Mouse (Mus musculus): ENCODE data around the gene Ttc28. TPM values are rescaled to one million over a fixed set of nuclear protein-coding genes. Genes with fewer than 3 reads are reported as not detected.

Ttc28 gene
- polyA plus RNA-seq, 1 experiment from 2014 or later = 3.5 TPM

DNA sequence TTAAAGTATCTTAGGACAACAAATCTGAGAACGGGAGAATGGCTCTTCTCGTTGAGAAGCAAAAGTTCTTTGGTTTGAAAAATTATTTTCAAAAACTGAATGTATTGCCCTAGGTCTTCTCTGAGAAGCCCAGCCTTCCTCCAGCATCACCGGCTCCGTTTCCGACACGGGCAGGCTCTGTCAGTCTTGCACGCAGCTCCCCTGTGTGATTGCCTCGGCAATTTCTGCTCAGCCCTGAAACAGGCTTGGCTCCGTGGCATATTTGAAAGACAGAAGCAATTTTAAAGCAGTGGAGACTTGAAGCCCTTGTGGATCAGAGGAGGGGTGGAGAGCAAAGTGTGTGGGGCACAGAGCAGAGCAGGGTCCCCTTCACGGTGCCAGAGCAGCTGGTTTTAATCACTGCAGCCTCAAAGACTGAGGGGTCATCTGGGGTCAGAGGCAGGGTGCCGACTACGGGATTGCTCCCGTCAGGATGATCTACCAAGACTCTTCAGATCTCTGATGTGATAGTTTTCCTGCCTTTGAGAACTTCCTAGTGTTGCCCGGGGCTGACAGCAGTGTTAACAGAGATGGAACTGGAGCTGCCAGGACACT, 363.9 kb downstream of the Ttc28 start:
- ATAC-seq (ENCODE audit: low FRiP score, low TSS enrichment) (no peak), DNase-seq (ENCODE audit: low spot score) (no peak)
- no peak for TF ChIP-seq CTCF (IDR thresholded peaks at IDR 0.05; ENCODE audit: low read depth)
- no peak for TF ChIP-seq EP300 (optimal IDR thresholded peaks at IDR 0.05)

DNA sequence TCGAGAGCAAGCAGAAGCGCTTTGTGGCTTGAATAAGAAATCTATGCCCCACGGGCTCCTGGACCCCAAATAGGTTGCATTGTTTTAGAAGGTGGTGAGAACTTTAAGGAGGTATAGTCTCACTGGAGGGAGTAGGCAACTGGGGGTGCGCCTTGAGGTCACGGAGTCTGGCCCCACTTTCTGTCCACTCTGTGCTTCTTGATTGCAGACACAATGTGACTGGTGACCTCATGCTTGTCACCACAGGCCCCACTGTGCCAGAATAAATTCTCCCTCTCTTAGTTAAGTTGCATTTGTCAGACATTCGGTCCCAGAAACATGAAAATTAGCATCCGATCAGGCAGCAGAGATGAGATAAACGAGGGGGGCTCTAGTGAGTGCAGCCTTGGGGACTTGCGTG, 364.5 kb downstream of the Ttc28 start:
- Histone ChIP-seq H3K4me1 (replicated peaks; ENCODE audit: control insufficient read depth, insufficient read depth) (no peaks in the 10 kb centered on the region), H3K27me3 (ENCODE audit: control insufficient read depth, insufficient read depth, low read length) (no peaks in the 10 kb centered on the region), H3K27ac (replicated peaks) (no peak overlapping the region), H3K9ac (ENCODE audit: low read length) (no peak overlapping the region), H3K4me3 (ENCODE audit: low read depth, low read length) (no peak overlapping the region), H3K9me3 (ENCODE audit: control insufficient read depth, low read length) (no peaks in the 10 kb centered on the region), H3K36me3 (ENCODE audit: control insufficient read depth, insufficient read depth, low read length) (no peaks in the 10 kb centered on the region), H3K4me2 (replicated peaks; ENCODE audit: low read depth) (no peak overlapping the region)
- DNase-seq (ENCODE audit: low spot score) (no peak), ATAC-seq (ENCODE audit: low FRiP score, low TSS enrichment) (no peak)
- TF ChIP-seq EP300 (optimal IDR thresholded peaks at IDR 0.05) (no peak), CTCF (IDR thresholded peaks at IDR 0.05; ENCODE audit: low read depth) (no peak)
- WGBS = 76% methylated on average over 9 of the region's 9 CpGs

More for the DNA sequence above, 363.9 kb downstream of the Ttc28 start:
- Histone ChIP-seq H3K27me3 (ENCODE audit: control insufficient read depth, insufficient read depth, low read length) (no peaks in the 10 kb centered on the region), H3K27ac (replicated peaks) (no peak overlapping the region), H3K4me3 (ENCODE audit: low read depth, low read length) (no peak overlapping the region), H3K4me2 (replicated peaks; ENCODE audit: low read depth) (no peak overlapping the region), H3K9ac (ENCODE audit: low read length) (no peak overlapping the region), H3K4me1 (replicated peaks; ENCODE audit: control insufficient read depth, insufficient read depth) (no peaks in the 10 kb centered on the region), H3K36me3 (ENCODE audit: control insufficient read depth, insufficient read depth, low read length) (no peaks in the 10 kb centered on the region), H3K9me3 (ENCODE audit: control insufficient read depth, low read length) (no peaks in the 10 kb centered on the region)
- WGBS = 41% methylated on average over 14 of the region's 14 CpGs

DNA sequence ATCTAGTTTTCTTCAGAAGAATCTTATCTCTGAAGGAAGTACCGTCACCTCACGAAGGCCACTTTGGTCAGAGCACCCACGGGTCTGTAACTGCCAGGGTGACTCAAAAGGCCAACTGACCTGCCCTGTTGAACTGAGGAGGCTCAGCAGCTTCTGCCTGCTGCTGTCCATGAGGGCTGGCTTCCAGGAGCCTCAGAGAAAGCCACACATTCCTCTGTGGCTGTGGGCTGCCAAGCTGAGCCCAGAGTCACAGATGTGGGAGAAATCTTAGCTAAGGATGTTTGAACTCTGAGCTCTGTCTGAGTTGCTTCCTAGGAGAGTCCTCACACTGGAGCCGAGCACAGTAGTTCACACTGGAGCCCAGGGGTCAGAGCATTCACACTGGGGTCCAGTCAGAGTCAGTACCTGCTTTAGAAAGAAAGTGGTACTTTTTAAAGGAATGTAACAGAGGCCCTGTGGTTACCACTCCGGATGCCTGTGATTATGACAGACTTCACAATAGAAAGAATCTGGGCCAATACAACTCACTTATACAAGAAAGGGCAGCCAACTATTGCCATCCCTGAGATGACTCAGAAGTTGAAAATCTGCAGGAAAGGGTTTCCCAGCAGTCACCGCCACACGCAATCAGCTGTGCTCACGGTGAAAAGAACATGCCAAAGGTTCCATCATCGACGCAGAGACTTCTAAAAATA, 368.1 kb downstream of the Ttc28 start:
- no peak overlapping the region for H3K27ac ChIP-seq (replicated peaks)
- DNase-seq (ENCODE audit: low spot score) = no peak
- no peak overlapping the region for H3K9ac ChIP-seq (ENCODE audit: low read length)
- no peaks in the 10 kb centered on the region for H3K36me3 ChIP-seq (ENCODE audit: control insufficient read depth, insufficient read depth, low read length)
- WGBS = 68% methylated on average over 10 of the region's 10 CpGs
- TF ChIP-seq EP300 (optimal IDR thresholded peaks at IDR 0.05) = no peak
- no peak for TF ChIP-seq CTCF (IDR thresholded peaks at IDR 0.05; ENCODE audit: low read depth)
- ATAC-seq (ENCODE audit: low FRiP score, low TSS enrichment) = no peak
- H3K27me3 ChIP-seq (ENCODE audit: control insufficient read depth, insufficient read depth, low read length) = no peaks in the 10 kb centered on the region
- H3K4me2 ChIP-seq (replicated peaks; ENCODE audit: low read depth) = no peak overlapping the region
- H3K9me3 ChIP-seq (ENCODE audit: control insufficient read depth, low read length) = no peaks in the 10 kb centered on the region
- no peaks in the 10 kb centered on the region for H3K4me1 ChIP-seq (replicated peaks; ENCODE audit: control insufficient read depth, insufficient read depth)
- no peak overlapping the region for H3K4me3 ChIP-seq (ENCODE audit: low read depth, low read length)

DNA sequence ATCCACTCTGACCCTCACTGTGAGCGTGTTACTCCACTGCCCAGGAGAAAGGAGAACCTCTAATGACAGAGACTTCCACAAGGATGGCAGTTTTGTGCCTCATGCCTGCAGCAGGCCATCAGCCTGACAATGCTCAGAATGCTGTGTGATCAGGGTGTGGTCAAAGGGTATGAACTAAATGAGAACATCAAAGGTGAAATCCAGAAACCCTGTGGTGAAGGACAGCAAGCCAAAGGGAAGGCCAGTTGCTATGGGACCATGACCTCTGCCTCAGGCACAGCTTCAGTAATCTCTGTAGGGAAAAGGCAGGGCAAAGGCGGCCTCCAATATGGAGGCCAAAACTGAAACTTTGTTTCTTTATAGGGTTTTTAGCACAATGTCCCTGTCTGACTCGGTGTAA, 372.5 kb downstream of the Ttc28 start:
- TF ChIP-seq CTCF (IDR thresholded peaks at IDR 0.05; ENCODE audit: low read depth) = no peak
- TF ChIP-seq EP300 (optimal IDR thresholded peaks at IDR 0.05) = no peak
- Histone ChIP-seq H3K4me3 (ENCODE audit: low read depth, low read length) (no peak overlapping the region), H3K9me3 (ENCODE audit: control insufficient read depth, low read length) (no peaks in the 10 kb centered on the region), H3K36me3 (ENCODE audit: control insufficient read depth, insufficient read depth, low read length) (no peaks in the 10 kb centered on the region), H3K4me1 (replicated peaks; ENCODE audit: control insufficient read depth, insufficient read depth) (no peaks in the 10 kb centered on the region), H3K27ac (replicated peaks) (no peak overlapping the region), H3K4me2 (replicated peaks; ENCODE audit: low read depth) (no peak overlapping the region), H3K9ac (ENCODE audit: low read length) (no peak overlapping the region), H3K27me3 (ENCODE audit: control insufficient read depth, insufficient read depth, low read length) (no peaks in the 10 kb centered on the region)
- 92% methylated on average over 3 of the region's 3 CpGs for WGBS
- ATAC-seq (ENCODE audit: low FRiP score, low TSS enrichment) (no peak), DNase-seq (ENCODE audit: low spot score) (no peak)

DNA sequence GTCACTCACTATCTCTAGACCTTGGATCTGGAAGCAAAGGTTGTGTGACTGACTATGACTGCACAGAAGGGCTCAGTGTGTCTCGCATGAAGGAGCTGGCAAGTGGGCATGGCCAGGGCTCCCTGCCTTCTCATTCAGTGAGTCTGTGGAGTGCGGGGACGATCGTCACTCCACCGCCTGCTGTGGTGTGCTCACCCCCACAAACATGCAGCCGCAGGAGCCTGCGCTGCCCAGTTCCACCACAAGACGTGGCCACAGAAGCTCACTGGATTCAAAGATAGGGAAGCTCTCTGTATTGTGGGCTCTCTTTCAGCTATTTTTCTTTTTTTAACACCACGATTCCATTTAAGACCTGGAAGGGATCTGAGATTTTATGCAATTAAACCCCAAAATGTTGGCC, 374.8 kb downstream of the Ttc28 start:
- 78% methylated on average over 9 of the region's 9 CpGs for WGBS
- no peak for TF ChIP-seq CTCF (IDR thresholded peaks at IDR 0.05; ENCODE audit: low read depth)
- no peak for TF ChIP-seq EP300 (optimal IDR thresholded peaks at IDR 0.05)
- H3K4me3 ChIP-seq (ENCODE audit: low read depth, low read length) = no peak overlapping the region
- no peak overlapping the region for H3K9ac ChIP-seq (ENCODE audit: low read length)
- no peak for ATAC-seq (ENCODE audit: low FRiP score, low TSS enrichment)
- no peaks in the 10 kb centered on the region for H3K9me3 ChIP-seq (ENCODE audit: control insufficient read depth, low read length)
- H3K27me3 ChIP-seq (ENCODE audit: control insufficient read depth, insufficient read depth, low read length) = no peaks in the 10 kb centered on the region
- H3K36me3 ChIP-seq (ENCODE audit: control insufficient read depth, insufficient read depth, low read length) = no peaks in the 10 kb centered on the region
- H3K4me2 ChIP-seq (replicated peaks; ENCODE audit: low read depth) = no peak overlapping the region
- H3K27ac ChIP-seq (replicated peaks) = no peak overlapping the region
- H3K4me1 ChIP-seq (replicated peaks; ENCODE audit: control insufficient read depth, insufficient read depth) = no peaks in the 10 kb centered on the region
- DNase-seq (ENCODE audit: low spot score) = no peak

GRCm38 (mm10) chr5:111254781-111255180, 375.2 kb downstream of the Ttc28 start:
- TF ChIP-seq EP300 (optimal IDR thresholded peaks at IDR 0.05) (no peak), CTCF (IDR thresholded peaks at IDR 0.05; ENCODE audit: low read depth) (no peak)
- H3K27me3 ChIP-seq (ENCODE audit: control insufficient read depth, insufficient read depth, low read length) = no peaks in the 10 kb centered on the region
- H3K4me3 ChIP-seq (ENCODE audit: low read depth, low read length) = no peak overlapping the region
- no peak overlapping the region for H3K9ac ChIP-seq (ENCODE audit: low read length)
- no peaks in the 10 kb centered on the region for H3K4me1 ChIP-seq (replicated peaks; ENCODE audit: control insufficient read depth, insufficient read depth)
- WGBS = 82% methylated on average over 11 of the region's 11 CpGs
- DNase-seq (ENCODE audit: low spot score) = no peak
- no peak for ATAC-seq (ENCODE audit: low FRiP score, low TSS enrichment)
- H3K4me2 ChIP-seq (replicated peaks; ENCODE audit: low read depth) = no peak overlapping the region
- H3K9me3 ChIP-seq (ENCODE audit: control insufficient read depth, low read length) = no peaks in the 10 kb centered on the region
- no peaks in the 10 kb centered on the region for H3K36me3 ChIP-seq (ENCODE audit: control insufficient read depth, insufficient read depth, low read length)
- H3K27ac ChIP-seq (replicated peaks) = no peak overlapping the region

Data from stomach, postnatal 0 days (tissue).